Mouse (Mus musculus) embryonic fibroblast, embryonic 13.5 days (primary cell): ENCODE results near the gene B9d2.

ENCODE experiments used
- CTCF ChIP-seq: IDR thresholded peaks from 2 replicates; pipeline ENCODE4 v1.5.1; 2011; ENCODE audit warnings: mild to moderate bottlenecking, control low read depth, low read length, moderate library complexity, borderline replicate concordance; ENCODE audit not compliant: insufficient read depth
- POLR2A ChIP-seq: IDR thresholded peaks from 2 replicates; pipeline ENCODE4 v1.6.1; 2011; ENCODE audit warnings: low read depth, mild to moderate bottlenecking, control low read depth, low read length, moderate library complexity

- TF ChIP-seq CTCF (no peak), POLR2A (no peak)
Observed at GRCm38 (mm10) chr7:25703793-25704494, 23.4 kb downstream of the B9d2 start.
